Mouse (Mus musculus): ENCODE measurements around the gene Snd1.

DNA sequence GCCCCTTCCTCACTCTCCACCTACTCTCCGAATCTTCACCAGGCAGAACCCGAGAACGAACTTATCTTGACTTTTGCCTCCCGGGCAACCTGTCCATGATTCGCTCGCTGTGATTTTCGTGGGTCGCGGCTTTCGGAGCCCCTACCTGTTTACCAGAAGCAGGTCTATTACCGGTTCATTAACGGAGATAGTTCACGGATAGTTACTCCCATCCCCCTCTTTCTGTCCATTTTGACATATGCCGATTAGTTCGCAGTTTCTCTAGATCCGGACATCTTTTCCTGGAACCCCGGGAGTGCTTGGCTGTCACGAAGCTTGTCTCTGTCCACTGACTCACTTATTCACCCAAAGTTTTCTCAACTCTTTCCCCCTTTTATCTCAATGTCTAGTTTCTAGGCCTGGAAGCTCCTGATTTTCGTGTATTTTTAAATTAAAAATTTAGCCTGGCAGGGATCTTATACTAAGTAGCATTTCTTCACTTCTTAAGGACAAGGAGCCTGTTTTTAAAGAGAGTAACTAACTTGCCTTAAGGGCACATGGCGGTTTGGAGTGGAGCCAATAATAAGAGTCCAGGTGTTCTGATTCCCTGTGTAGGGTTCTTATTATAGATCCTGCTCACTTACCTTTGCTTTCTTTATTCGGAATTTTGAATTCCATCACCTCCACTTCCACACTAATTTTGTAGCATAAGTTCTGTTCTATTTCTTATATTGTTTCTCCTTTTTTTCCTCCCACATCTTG is 6.0 kb downstream of the Snd1 start:
- TF ChIP-seq CHD1 (IDR thresholded peaks at IDR 0.05; ENCODE audit: low read depth, low read length) (no peak; the same call in 1 of the 2 replicates), ETS1 (conservative IDR thresholded peaks at IDR 0.05; ENCODE audit: low read depth, low read length) (no peak), ZKSCAN1 (IDR thresholded peaks at IDR 0.05; ENCODE audit: borderline replicate concordance, low read depth, low read length) (no peak)
